Comparison of ENCODE assay signal across 7 mouse cellular contexts in genomic region chr2:28582647-28583353, GRCm38 (mm10). TPM values are rescaled to one million over a fixed set of nuclear protein-coding genes. Genes with fewer than 3 reads are reported as not detected.
DNase-seq lines count a peak whose midpoint lies in the region; ATAC-seq lines count a peak whose summit lies in the region.

No protein-coding gene starts in this region.

- WGBS in intestine, embryonic 16.5 days, result under 1% methylated on average over 56 of the region's 56 CpGs
- WGBS in midbrain, embryonic 11.5 days, result under 1% methylated on average over 56 of the region's 56 CpGs

- intact Hi-C loops in left cerebral cortex, postnatal 36 days (cut with DNase I), result loop anchor here (2.0 kb wide), 1 partner anchor 66 kb away; no protein-coding TSS in a partner anchor

- H3K36me3 ChIP-seq in intestine, embryonic 16.5 days (ENCODE audit: control insufficient read depth, insufficient read depth, low read length), result 0 out of 2 replicates have a peak, but pooled peaks cover 11% of the 10 kb centered on the region
- H3K36me3 ChIP-seq in midbrain, embryonic 11.5 days (ENCODE audit: control insufficient read depth, insufficient read depth, low read length), result peaks cover 7% of the 10 kb centered on the region; the same call in 1 of the 2 replicates

- H3K27ac ChIP-seq in intestine, embryonic 16.5 days (ENCODE audit: low read length), result peak overlapping the region; percentile 87
- H3K27ac ChIP-seq in midbrain, embryonic 11.5 days (ENCODE audit: low read depth, low read length), result peak overlapping the region; percentile 81

- H3K4me3 ChIP-seq in intestine, embryonic 16.5 days (ENCODE audit: low read length), result peak overlapping the region; percentile 81
- H3K4me3 ChIP-seq in midbrain, embryonic 11.5 days (ENCODE audit: low read depth, low read length), result peak overlapping the region; percentile 75

- peak; percentile 83 for DNase-seq in adrenal gland, adult 8-10 months
- peak; percentile 92 for DNase-seq in embryo, embryonic 9.5 days (ENCODE audit: extremely low spot score)
- DNase-seq in gastrocnemius, postnatal 4 days (ENCODE audit: low spot score in 2 of 2), result peak; percentile 76 to 91
- peak; percentile 87 to 93 for DNase-seq in left cerebral cortex, postnatal 36 days (ENCODE audit: low spot score in 2 of 2)
- DNase-seq in midbrain, embryonic 11.5 days (ENCODE audit: low spot score, missing footprints), result peak; percentile 100
- peak; percentile 75 for DNase-seq in skeletal muscle tissue, adult 2 months (ENCODE audit: low read depth, low spot score)

- H3K4me2 ChIP-seq in intestine, embryonic 16.5 days (ENCODE audit: low read depth, low read length), result peak overlapping the region; percentile 70
- peak overlapping the region; percentile 64 for H3K4me2 ChIP-seq in midbrain, embryonic 11.5 days

- peak; percentile 95 for ATAC-seq in intestine, embryonic 16.5 days
- ATAC-seq in midbrain, embryonic 11.5 days (ENCODE audit: low FRiP score), result peak; percentile 90

- H3K9me3 ChIP-seq in intestine, embryonic 16.5 days (ENCODE audit: control insufficient read depth, low read length), result no peaks in the 10 kb centered on the region
- no peaks in the 10 kb centered on the region for H3K9me3 ChIP-seq in midbrain, embryonic 11.5 days (ENCODE audit: control insufficient read depth, low read length)

- peak overlapping the region; percentile 84 for H3K9ac ChIP-seq in intestine, embryonic 16.5 days (ENCODE audit: low read depth, low read length)
- peak overlapping the region; percentile 84 for H3K9ac ChIP-seq in midbrain, embryonic 11.5 days (ENCODE audit: low read length)

- peaks cover 7% of the 10 kb centered on the region; the same call in 1 of the 2 replicates for H3K4me1 ChIP-seq in intestine, embryonic 16.5 days (ENCODE audit: control insufficient read depth, insufficient read depth, low read length)
- H3K4me1 ChIP-seq in midbrain, embryonic 11.5 days (ENCODE audit: control insufficient read depth, insufficient read depth, low read length), result peaks cover 9% of the 10 kb centered on the region

- no peaks in the 10 kb centered on the region for H3K27me3 ChIP-seq in intestine, embryonic 16.5 days (replicated peaks; ENCODE audit: control insufficient read depth, insufficient read depth, low read length)
- H3K27me3 ChIP-seq in midbrain, embryonic 11.5 days (ENCODE audit: control insufficient read depth, insufficient read depth, low read length), result no peaks in the 10 kb centered on the region

RNA-seq across cellular contexts. Expression of gene Gtf3c5, which starts 0.8 kb away (rescaled TPM):
- 10 to 100 TPM; 21.4 to 26.3 (median 23.4) TPM for total RNA-seq in adrenal gland, adult 8-10 months (2022)
- total RNA-seq in gastrocnemius, postnatal 4 days (2021), result 10 to 100 TPM; 14.8 TPM
- polyA plus RNA-seq in intestine, embryonic 16.5 days (2015; fragmentation: Nextera tagmentation; extraction: Ambion mirVana), result 27.5 and 32.2 TPM in 2 replicates
- 10 to 100 TPM; 17.9 to 18.6 TPM for total RNA-seq in left cerebral cortex, postnatal 36 days (2021)
- polyA plus RNA-seq in midbrain, embryonic 11.5 days (2014; fragmentation: Nextera tagmentation; extraction: Ambion mirVana), result 38.8 and 40.5 TPM in 2 replicates

RNA-seq across cellular contexts. Expression of gene Cel, which starts 19.6 kb away (rescaled TPM):
- total RNA-seq in adrenal gland, adult 8-10 months (2022), result not detected
- total RNA-seq in gastrocnemius, postnatal 4 days (2021), result not detected
- 383 and 542 TPM in 2 replicates for polyA plus RNA-seq in intestine, embryonic 16.5 days (2015; fragmentation: Nextera tagmentation; extraction: Ambion mirVana)
- total RNA-seq in left cerebral cortex, postnatal 36 days (2021), result not detected
- 0.07 TPM in 1 of 2 replicates, not detected in the other for polyA plus RNA-seq in midbrain, embryonic 11.5 days (2014; fragmentation: Nextera tagmentation; extraction: Ambion mirVana)

RNA-seq across cellular contexts. Expression of gene Gfi1b, which starts 39.0 kb away (rescaled TPM):
- not detected for total RNA-seq in adrenal gland, adult 8-10 months (2022)
- under 1 TPM in 1 of 2 experiments, not detected in 1; 0.60 TPM for total RNA-seq in gastrocnemius, postnatal 4 days (2021)
- 1.1 and 2.5 TPM in 2 replicates for polyA plus RNA-seq in intestine, embryonic 16.5 days (2015; fragmentation: Nextera tagmentation; extraction: Ambion mirVana)
- total RNA-seq in left cerebral cortex, postnatal 36 days (2021), result not detected
- 2.8 and 3.3 TPM in 2 replicates for polyA plus RNA-seq in midbrain, embryonic 11.5 days (2014; fragmentation: Nextera tagmentation; extraction: Ambion mirVana)

RNA-seq across cellular contexts. Expression of gene Tsc1, which starts 58.2 kb away (rescaled TPM):
- 10 to 100 TPM; 20.0 to 30.8 (median 25.2) TPM for total RNA-seq in adrenal gland, adult 8-10 months (2022)
- 10 to 100 TPM; 21.9 to 22.3 TPM for total RNA-seq in gastrocnemius, postnatal 4 days (2021)
- 12.6 and 13.8 TPM in 2 replicates for polyA plus RNA-seq in intestine, embryonic 16.5 days (2015; fragmentation: Nextera tagmentation; extraction: Ambion mirVana)
- total RNA-seq in left cerebral cortex, postnatal 36 days (2021), result 10 to 100 TPM; 48.4 to 60.7 TPM
- 19.5 and 22.3 TPM in 2 replicates for polyA plus RNA-seq in midbrain, embryonic 11.5 days (2014; fragmentation: Nextera tagmentation; extraction: Ambion mirVana)

Comparison
In these comparisons a context has a peak if more than half of its experiments do, and no peak if none do; other contexts are left out.
1. Peak in every context shown above with its lines: DNase-seq, ATAC-seq, H3K4me3 ChIP-seq and H3K27ac ChIP-seq.